Mouse (Mus musculus): Measurements from ENCODE around the gene Tdrkh.

GRCm38 (mm10) chr3:94430980-94431379 lies 17.9 kb downstream of the Tdrkh start:
- TF ChIP-seq CTCF (IDR thresholded peaks at IDR 0.05; ENCODE audit: low read depth, low read length) (no peak), GATA1 (IDR thresholded peaks at IDR 0.05; ENCODE audit: borderline replicate concordance, low read length) (no peak)
